Mouse (Mus musculus) stomach, embryonic 14.5 days (tissue): ENCODE data around the gene Pdik1l. TPM values are rescaled to one million over a fixed set of nuclear protein-coding genes. Genes with fewer than 3 reads are reported as not detected.
"Not testable (repeated sequence)": the region's sequence is repeated elsewhere in the genome, so short reads cannot be mapped to it uniquely, and the experiment has no call there.

ENCODE experiments used
- ATAC-seq: fragments of 200-750 bp; cut with Nextera tagmentation; 2 replicates; pipeline ENCODE4 v1.8.0; 2017; ENCODE audit warnings: low read depth, moderate TSS enrichment; ENCODE audit not compliant: insufficient number of reproducible peaks, insufficient read depth, low FRiP score
- H3K27ac ChIP-seq: fragments of 300-500 bp; sonication (generic); 2 replicates; pipeline ENCODE4 v1.5.1; 2014; ENCODE audit warnings: mild to moderate bottlenecking, low read length, moderate library complexity, mixed read lengths
- H3K27me3 ChIP-seq: fragments of 300-500 bp; sonication (generic); 2 replicates; pipeline ENCODE4 v1.6.1; 2014; ENCODE audit warnings: low read length, control low read depth, mixed read lengths; ENCODE audit not compliant: control insufficient read depth, insufficient read depth
- H3K36me3 ChIP-seq: fragments of 300-500 bp; sonication (generic); 2 replicates; pipeline ENCODE4 v1.6.1; 2014; ENCODE audit warnings: mild to moderate bottlenecking, control low read depth, low read length, moderate library complexity, mixed read lengths; ENCODE audit not compliant: control insufficient read depth, insufficient read depth
- H3K4me1 ChIP-seq: fragments of 300-500 bp; sonication (generic); 2 replicates; pipeline ENCODE4 v1.6.1; 2014; ENCODE audit warnings: low read length, control low read depth, mixed read lengths; ENCODE audit not compliant: control insufficient read depth, insufficient read depth
- H3K4me2 ChIP-seq: fragments of 300-500 bp; sonication (generic); replicated peaks from 2 replicates; pipeline ENCODE4 v1.6.1; 2014; ENCODE audit warnings: low read depth, low read length, control low read depth
- H3K4me3 ChIP-seq: fragments of 300-500 bp; sonication (generic); 2 replicates; pipeline ENCODE4 v1.5.1; 2014; ENCODE audit warnings: low read depth, low read length, control low read depth
- H3K9ac ChIP-seq: fragments of 300-500 bp; sonication (generic); replicated peaks from 2 replicates; pipeline ENCODE4 v1.6.1; 2014; ENCODE audit warnings: low read depth, mild to moderate bottlenecking, control low read depth, low read length, moderate library complexity, mixed read lengths
- H3K9me3 ChIP-seq: fragments of 300-500 bp; sonication (generic); 2 replicates; pipeline ENCODE4 v1.6.1; 2016; ENCODE audit warnings: low read depth, low read length, control low read depth; ENCODE audit not compliant: control insufficient read depth
- WGBS: fragments of 180-500 bp; shearing (Covaris S2); extraction: QIAGEN DNeasy Blood & Tissue Kit; methylation state at CpG from one replicate; pipeline ENCODE4 v1.1.7; 2014; 5-methylcytosine and 5-hydroxymethylcytosine counted together
- polyA plus RNA-seq: library from polyadenylated mRNA; unstranded; fragments of >200 nt; fragmentation: Nextera tagmentation; extraction: Ambion mirVana; gene quantifications from 2 replicates; pipeline ENCODE4 v1.2.1, GENCODE M21; 2014

Gene Pdik1l
- polyA plus RNA-seq, 1 experiment from 2014 or later: 19.0 TPM

DNA sequence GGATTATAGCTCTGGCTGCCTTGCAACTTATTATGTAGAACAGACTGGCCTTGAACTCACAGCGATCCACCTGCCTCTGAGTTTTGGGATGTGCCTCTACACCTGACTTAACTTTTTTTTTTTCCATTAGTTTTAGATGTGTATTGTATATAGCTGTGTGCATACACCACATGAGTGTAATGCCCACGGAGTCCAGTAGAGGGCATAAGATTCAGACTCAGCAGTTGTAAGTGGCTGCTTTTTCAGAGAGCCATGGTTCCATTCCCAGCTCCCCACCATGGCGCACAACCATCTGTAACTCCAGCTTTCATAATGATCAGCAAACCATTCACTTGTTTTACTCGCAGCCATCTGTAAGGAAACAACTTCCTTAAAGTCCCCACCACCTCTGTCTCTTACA is 8.8 kb upstream of the Pdik1l start:
- 90% methylated on average over 4 of the region's 4 CpGs for WGBS
- ATAC-seq: no peak
- H3K4me3 ChIP-seq: no peak overlapping the region

DNA sequence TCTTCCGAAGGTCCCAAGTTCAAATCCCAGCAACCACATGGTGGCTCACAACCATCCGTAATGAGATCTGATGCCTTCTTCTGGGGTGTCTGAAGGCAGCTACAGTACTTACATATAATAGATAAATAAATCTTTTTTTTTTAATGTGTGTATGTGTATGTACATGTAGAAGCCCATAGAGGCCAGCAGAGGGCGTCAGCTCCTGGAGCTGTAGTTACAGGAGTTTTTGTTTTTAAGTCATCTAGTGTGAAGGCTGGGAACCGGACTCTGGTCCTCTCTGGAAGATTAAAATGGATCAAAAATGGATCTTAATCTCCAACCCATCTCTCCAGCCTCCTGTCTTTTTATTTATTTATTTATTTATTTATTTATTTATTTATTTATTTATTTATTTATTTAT is 8.4 kb upstream of the Pdik1l start:
- H3K27ac ChIP-seq, ATAC-seq, H3K9me3 ChIP-seq, H3K4me1 ChIP-seq, H3K27me3 ChIP-seq, H3K4me3 ChIP-seq, H3K9ac ChIP-seq, H3K36me3 ChIP-seq, H3K4me2 ChIP-seq: not testable (repeated sequence)
- WGBS: 84% methylated on average over 4 of the region's 4 CpGs

More for the DNA sequence above, 8.8 kb upstream of the Pdik1l start:
- H3K27me3 ChIP-seq: no peaks in the 10 kb centered on the region
- H3K9ac ChIP-seq: no peak overlapping the region
- no peaks in the 10 kb centered on the region for H3K4me1 ChIP-seq
- H3K9me3 ChIP-seq: no peaks in the 10 kb centered on the region
- H3K36me3 ChIP-seq: no peaks in the 10 kb centered on the region
- no peak overlapping the region for H3K27ac ChIP-seq
- H3K4me2 ChIP-seq: no peak overlapping the region

DNA sequence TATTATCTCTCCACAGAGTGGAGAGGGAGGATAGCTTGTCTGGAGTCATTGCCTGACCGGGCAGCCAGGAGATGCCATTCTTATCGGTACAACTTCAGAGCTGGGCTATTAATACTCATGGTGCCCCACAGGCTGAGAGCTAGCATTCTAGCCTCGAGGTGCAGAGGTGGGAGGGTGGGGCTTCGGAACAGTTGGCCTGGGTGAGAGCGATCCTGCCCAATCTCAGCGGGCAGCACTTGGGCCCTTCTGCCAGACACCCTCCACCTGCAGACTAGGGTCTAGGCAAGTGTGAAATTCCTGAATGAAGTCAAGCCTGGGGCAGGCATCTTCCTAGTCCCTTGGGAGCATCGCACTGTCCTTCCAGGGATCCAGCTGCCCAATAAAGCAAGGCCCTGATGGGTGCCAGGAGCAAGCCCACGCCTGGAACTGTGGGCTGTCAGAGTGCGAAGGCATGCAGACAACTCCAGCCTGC is 6.0 kb upstream of the Pdik1l start:
- Histone ChIP-seq H3K27me3 (no peaks in the 10 kb centered on the region), H3K9me3 (no peaks in the 10 kb centered on the region), H3K27ac (no peak overlapping the region), H3K4me2 (no peak overlapping the region), H3K36me3 (no peaks in the 10 kb centered on the region), H3K9ac (no peak overlapping the region), H3K4me3 (no peak overlapping the region), H3K4me1 (peaks cover 2% of the 10 kb centered on the region)
- ATAC-seq: no peak
- WGBS: 50% methylated on average over 9 of the region's 9 CpGs

DNA sequence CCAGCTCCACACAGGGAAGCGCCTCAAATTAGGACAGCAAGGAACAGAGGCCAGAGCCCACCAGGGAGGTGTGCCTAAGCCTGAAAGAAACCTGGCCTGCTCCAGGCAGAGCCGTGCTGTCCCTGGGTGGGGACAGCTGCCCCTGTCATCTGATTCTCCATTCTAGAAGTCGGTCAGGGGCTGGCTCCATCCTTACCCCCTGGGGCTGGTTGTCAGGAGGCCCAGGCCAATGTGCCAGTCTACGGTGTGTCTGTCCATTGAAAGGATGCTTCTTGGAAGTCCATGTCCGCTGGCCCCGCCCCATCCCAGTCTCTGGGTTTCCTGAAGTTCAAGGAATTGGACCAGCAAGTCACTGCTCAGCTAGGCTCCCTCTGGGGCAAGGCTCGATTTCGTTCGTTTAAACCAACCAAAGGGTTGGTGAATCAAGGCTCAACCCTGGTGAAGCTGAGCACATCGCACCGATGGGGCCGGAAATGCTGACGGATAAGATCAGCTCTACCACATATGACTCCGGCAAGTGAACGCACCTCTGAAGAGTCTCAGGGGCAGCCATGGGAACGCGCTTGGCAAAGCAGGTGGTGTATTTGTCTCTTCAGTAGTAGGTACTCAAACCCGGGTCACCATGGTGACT is 5.5 kb upstream of the Pdik1l start:
- no peak overlapping the region for H3K27ac ChIP-seq
- no peaks in the 10 kb centered on the region for H3K36me3 ChIP-seq
- no peaks in the 10 kb centered on the region for H3K9me3 ChIP-seq
- 71% methylated on average over 18 of the region's 18 CpGs for WGBS
- H3K9ac ChIP-seq: no peak overlapping the region
- no peak overlapping the region for H3K4me3 ChIP-seq
- H3K4me1 ChIP-seq: peaks cover 7% of the 10 kb centered on the region
- ATAC-seq: no peak
- H3K27me3 ChIP-seq: no peaks in the 10 kb centered on the region
- no peak overlapping the region for H3K4me2 ChIP-seq

DNA sequence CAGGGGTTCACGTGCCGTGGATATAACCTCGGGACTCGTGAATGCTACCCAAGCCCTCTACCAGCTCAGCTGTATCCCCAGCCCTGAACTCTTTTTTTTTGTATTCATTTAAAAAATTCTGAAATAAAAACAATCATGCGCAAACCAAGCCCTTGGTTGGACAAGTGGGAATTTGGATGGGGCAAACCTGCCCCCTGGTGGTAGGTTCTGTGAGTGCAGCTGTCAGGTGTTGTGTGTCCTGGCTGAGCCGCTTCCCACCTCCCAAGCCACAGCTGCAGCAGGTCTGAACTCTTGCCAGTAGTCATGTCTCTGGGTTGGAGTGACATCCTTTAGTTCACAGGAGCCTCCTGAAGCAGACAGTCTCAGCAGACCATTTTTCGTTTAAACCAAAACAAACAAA is 4.4 kb upstream of the Pdik1l start:
- no peak overlapping the region for H3K27ac ChIP-seq
- H3K9ac ChIP-seq: no peak overlapping the region
- ATAC-seq: no peak

DNA sequence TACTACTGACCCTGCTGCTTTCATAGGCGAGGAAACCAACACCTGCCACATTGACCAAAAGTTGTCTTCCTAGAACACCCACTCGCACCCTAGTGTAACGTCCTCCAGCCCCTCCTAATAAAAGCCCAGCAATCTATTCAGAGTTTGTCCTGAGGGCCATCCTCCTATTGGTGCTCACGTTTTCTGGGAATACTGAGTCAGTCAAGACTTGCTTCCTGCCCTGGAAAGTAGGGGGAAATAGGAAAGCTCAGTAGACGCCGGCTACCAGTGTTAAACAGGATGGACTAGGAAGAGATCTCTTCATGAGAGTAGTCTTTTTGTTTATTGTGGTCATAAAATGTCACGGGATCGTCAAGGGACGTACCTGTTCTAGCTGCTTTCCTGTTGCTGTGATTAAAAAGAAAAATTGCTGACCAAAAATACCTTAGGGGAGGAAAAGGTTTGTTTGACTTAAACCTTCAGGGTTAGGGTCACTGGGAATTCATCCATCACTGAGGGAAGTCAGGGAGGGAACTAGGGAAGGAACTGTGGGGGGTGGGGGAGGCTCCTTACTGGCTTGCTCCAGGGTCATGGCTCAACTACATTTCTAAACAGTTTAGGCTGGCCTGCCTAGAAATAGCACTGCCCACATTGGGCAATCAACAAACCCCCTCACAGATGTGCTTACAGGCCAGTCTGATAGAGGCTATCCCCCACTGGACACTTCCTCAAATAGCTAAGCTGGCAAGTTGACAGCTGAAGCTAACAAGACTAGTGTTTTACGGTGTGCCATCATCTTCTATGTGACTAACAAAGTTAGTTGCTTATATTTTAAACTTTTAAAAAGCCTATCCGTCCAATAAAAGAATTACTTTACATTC is 932 bp upstream of the Pdik1l start:
- H3K4me1 ChIP-seq: peaks cover 17% of the 10 kb centered on the region
- H3K27ac ChIP-seq: peak overlapping the region; percentile 100

More for the DNA sequence above, 4.4 kb upstream of the Pdik1l start:
- Histone ChIP-seq H3K9me3 (no peaks in the 10 kb centered on the region), H3K4me3 (no peak overlapping the region), H3K4me2 (no peak overlapping the region), H3K36me3 (no peaks in the 10 kb centered on the region), H3K27me3 (no peaks in the 10 kb centered on the region), H3K4me1 (peaks cover 10% of the 10 kb centered on the region)
- WGBS: 20% methylated on average over 7 of the region's 7 CpGs

DNA sequence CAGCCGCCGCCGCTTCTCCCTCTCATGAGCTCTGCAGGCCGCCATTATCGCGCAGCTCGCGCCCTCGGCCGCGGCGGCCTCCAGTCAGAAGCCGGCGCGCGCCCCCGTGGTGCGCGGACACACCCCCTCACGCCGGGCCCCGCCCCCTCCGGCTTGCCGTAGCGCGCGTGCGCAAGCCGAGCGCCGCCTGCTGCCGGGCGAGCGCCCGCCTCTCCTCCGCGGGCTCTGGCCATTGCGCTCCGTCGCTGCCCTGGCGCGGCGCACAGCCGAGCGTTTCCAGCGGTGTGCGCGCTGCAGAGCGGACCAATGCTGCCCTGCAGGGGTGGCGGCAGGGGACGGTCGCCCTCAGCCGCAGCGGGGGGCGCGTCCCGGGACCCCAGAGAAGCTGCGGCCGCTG is 529 bp downstream of the Pdik1l start:
- H3K4me3 ChIP-seq: peak overlapping the region; percentile 100
- ATAC-seq: peak; percentile 92
- peak overlapping the region; percentile 100 for H3K27ac ChIP-seq
- WGBS: 1% methylated on average over 56 of the region's 59 CpGs
- peaks cover 9% of the 10 kb centered on the region; the same call in 1 of the 2 replicates for H3K36me3 ChIP-seq
- H3K4me2 ChIP-seq: peak overlapping the region; percentile 81
- peak overlapping the region; percentile 98 for H3K9ac ChIP-seq
- H3K9me3 ChIP-seq: no peaks in the 10 kb centered on the region
- H3K4me1 ChIP-seq: peaks cover 17% of the 10 kb centered on the region
- no peaks in the 10 kb centered on the region for H3K27me3 ChIP-seq

More for the DNA sequence above, 932 bp upstream of the Pdik1l start:
- Histone ChIP-seq H3K4me2 (peak overlapping the region; percentile 81), H3K27me3 (no peaks in the 10 kb centered on the region), H3K36me3 (peaks cover 6% of the 10 kb centered on the region; the same call in 1 of the 2 replicates), H3K4me3 (peak overlapping the region; percentile 100), H3K9me3 (no peaks in the 10 kb centered on the region), H3K9ac (no peak overlapping the region; the same call in 1 of the 2 replicates)
- ATAC-seq: no peak
- WGBS: 14% methylated on average over 11 of the region's 11 CpGs

DNA sequence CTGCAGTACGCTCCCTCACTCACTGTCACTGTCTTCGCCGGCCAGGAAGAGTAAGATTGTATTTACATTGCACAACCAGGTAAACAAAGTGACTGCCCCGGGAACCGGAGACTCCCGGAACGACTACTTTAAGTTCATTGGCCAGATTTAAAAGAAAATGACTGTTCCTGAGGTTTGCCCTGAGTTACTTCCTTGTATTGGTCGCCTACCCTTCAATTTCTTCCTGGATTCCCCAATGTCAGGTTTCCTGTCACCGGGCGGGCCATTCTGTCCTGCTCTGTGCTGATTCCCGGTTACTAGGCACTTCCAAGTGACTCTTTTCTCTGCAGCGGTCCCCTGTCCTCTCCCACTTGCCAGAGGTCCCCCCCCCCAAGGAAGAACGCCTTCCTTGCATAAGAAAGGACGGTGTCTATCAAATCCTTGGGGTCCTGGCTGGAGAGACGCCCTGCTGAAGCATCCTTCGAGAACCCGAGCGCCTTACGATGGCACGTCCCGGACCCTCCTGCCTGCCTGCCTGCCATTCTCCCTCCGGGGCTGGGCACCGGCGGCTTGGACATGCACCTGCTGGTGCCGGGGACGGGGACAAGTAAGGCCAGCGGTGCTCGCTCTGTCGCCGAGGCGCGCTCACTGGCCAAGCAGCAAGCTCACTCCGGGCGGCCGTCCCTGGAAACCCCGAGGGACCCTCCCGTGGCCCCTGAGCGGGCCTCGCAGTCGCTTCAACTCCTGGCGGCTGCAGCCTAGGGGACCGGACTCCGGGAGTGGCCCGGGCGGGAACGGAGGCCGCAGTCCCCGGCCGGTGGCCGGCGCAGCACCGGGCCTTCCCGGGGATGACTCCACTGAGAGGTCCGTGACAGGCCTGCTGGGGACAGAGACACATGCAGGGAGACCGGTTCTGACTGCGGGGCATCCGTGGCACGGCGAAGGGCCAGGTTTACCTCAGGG is 1.2 kb downstream of the Pdik1l start:
- no peaks in the 10 kb centered on the region for H3K9me3 ChIP-seq
- H3K4me2 ChIP-seq: peak overlapping the region; percentile 81
- H3K9ac ChIP-seq: peak overlapping the region; percentile 98
- peak overlapping the region; percentile 44 for H3K27ac ChIP-seq
- H3K36me3 ChIP-seq: peaks cover 13% of the 10 kb centered on the region; the same call in 1 of the 2 replicates
- WGBS: 1% methylated on average over 55 of the region's 59 CpGs
- H3K27me3 ChIP-seq: no peaks in the 10 kb centered on the region
- peaks cover 17% of the 10 kb centered on the region for H3K4me1 ChIP-seq
- H3K4me3 ChIP-seq: peak overlapping the region; percentile 100
- ATAC-seq: peak; percentile 17; the same call in 1 of the 2 replicates
